Mouse (Mus musculus) intestine, postnatal 0 days (tissue): ENCODE measurements around the gene Gm11273. TPM values are rescaled to one million over a fixed set of nuclear protein-coding genes. Genes with fewer than 3 reads are reported as not detected.
A peak's percentile ranks its signal among the peaks of the same experiment; 100 is the strongest.
"Not testable (repeated sequence)": the region's sequence is repeated elsewhere in the genome, so short reads cannot be mapped to it uniquely, and the experiment has no call there.

Experiments used
- ATAC-seq: fragments of 200-750 bp; cut with Nextera tagmentation; 2 replicates; pipeline ENCODE4 v1.8.0; 2017; ENCODE audit warnings: mild to moderate bottlenecking, moderate TSS enrichment, moderate library complexity
- H3K27ac ChIP-seq: fragments of 300-500 bp; sonication (generic); 2 replicates; pipeline ENCODE4 v1.5.1; 2014; ENCODE audit warnings: mild to moderate bottlenecking, low read depth, low read length, moderate library complexity
- H3K27me3 ChIP-seq: fragments of 300-500 bp; sonication (generic); replicated peaks from 2 replicates; pipeline ENCODE4 v1.6.1; 2014; ENCODE audit warnings: low read length, mixed read lengths; ENCODE audit not compliant: control insufficient read depth, insufficient read depth
- H3K36me3 ChIP-seq: fragments of 300-500 bp; sonication (generic); 2 replicates; pipeline ENCODE4 v1.6.1; 2014; ENCODE audit warnings: mild to moderate bottlenecking, moderate library complexity; ENCODE audit not compliant: control insufficient read depth, insufficient read depth
- H3K4me1 ChIP-seq: fragments of 300-500 bp; sonication (generic); replicated peaks from 2 replicates; pipeline ENCODE4 v1.6.1; 2014; ENCODE audit warnings: antibody characterized with exemption, low read length, mixed read lengths; ENCODE audit not compliant: control insufficient read depth, insufficient read depth
- H3K4me2 ChIP-seq: fragments of 300-500 bp; sonication (generic); replicated peaks from 2 replicates; pipeline ENCODE4 v1.6.1; 2014; ENCODE audit warnings: low read depth, mild to moderate bottlenecking, moderate library complexity
- H3K4me3 ChIP-seq: fragments of 300-500 bp; sonication (generic); 2 replicates; pipeline ENCODE4 v1.5.1; 2014; ENCODE audit warnings: low read depth, low read length
- H3K9ac ChIP-seq: fragments of 300-500 bp; sonication (generic); 2 replicates; pipeline ENCODE4 v1.6.1; 2014; ENCODE audit warnings: mild to moderate bottlenecking, low read depth, low read length
- H3K9me3 ChIP-seq: fragments of 300-500 bp; sonication (generic); 2 replicates; pipeline ENCODE4 v1.6.1; 2016; ENCODE audit warnings: mixed run types; ENCODE audit not compliant: control insufficient read depth
- CTCF ChIP-seq: sonication (generic); IDR thresholded peaks from 2 replicates; pipeline ENCODE4 v1.5.1; 2016; ENCODE audit warnings: low read depth, mild to moderate bottlenecking, control low read depth, antibody characterized with exemption, moderate library complexity
- WGBS: fragments of 180-500 bp; shearing (Covaris S2); extraction: QIAGEN DNeasy Blood & Tissue Kit; methylation state at CpG from one replicate; pipeline ENCODE4 v1.1.7; 2014; 5-methylcytosine and 5-hydroxymethylcytosine counted together
- polyA plus RNA-seq: library from polyadenylated mRNA; unstranded; fragments of >200 nt; fragmentation: Nextera tagmentation; extraction: Ambion mirVana; gene quantifications from 2 replicates; pipeline ENCODE4 v1.2.1, GENCODE M21; 2015

Gene Gm11273
- 14.1 and 19.3 TPM in 2 replicates for polyA plus RNA-seq

DNA sequence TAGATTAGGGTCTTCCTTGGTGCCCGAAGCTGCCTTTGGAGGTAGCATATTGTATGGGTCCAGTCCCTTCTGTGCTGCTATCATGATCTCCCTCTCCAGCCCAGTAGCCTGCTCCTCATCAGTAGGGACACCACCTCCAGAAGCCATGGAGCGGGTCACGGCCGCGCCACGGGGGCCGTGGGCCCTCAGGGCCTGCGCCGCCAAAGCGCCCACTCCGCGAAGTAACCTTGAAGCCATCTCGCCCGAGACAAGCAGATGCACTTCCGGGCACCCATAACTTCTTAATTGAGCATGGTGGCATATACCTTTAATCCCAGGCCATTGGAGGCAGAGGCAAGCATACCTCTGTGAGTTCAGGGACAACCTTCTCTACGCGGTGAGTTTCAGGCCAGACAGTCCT is at the start of gene Gm11273:
Gene Gm11273 (minus strand): TSS at position 237 of the 400 bp plus-strand sequence.
- not testable (repeated sequence) for ATAC-seq, H3K9me3 ChIP-seq, H3K4me3 ChIP-seq, H3K4me2 ChIP-seq, H3K9ac ChIP-seq, H3K27ac ChIP-seq, H3K27me3 ChIP-seq, H3K36me3 ChIP-seq, H3K4me1 ChIP-seq
- 92% methylated on average over 16 of the region's 17 CpGs for WGBS

- Histone ChIP-seq H3K27me3 (no peaks in the 10 kb centered on the region), H3K9ac (no peak overlapping the region), H3K9me3 (no peaks in the 10 kb centered on the region), H3K4me1 (no peaks in the 10 kb centered on the region), H3K27ac (no peak overlapping the region), H3K36me3 (no peaks in the 10 kb centered on the region), H3K4me2 (no peak overlapping the region), H3K4me3 (no peak overlapping the region)
- TF ChIP-seq CTCF = no peak
- no peak for ATAC-seq
- WGBS = 34% methylated on average over 3 of the region's 3 CpGs
These were observed 49.3 kb upstream of the Gm11273 start for GRCm38 (mm10) chr13:21550416-21551110.

DNA sequence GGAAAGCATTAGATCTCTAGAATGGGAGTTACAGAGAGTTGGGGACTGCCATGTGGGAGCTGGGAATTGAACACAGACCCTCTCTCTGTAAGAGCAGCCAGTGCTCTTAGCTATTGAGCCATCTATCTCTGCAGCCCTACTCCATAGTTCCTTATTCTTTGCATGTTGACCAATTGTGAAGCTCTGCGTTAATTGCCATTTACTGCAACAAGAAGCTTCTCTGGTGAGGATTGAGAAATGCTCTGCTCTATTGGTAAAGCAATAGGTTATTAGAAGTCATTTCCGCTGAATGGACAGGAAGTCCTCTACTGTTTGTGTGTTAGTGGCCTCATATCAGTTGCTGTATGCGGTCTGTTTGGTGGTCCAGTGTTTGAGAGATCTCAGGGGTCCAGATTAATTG is 48.3 kb upstream of the Gm11273 start:
- Histone ChIP-seq H3K27me3 (no peaks in the 10 kb centered on the region), H3K27ac (no peak overlapping the region), H3K4me3 (no peak overlapping the region), H3K9me3 (no peaks in the 10 kb centered on the region), H3K4me1 (no peaks in the 10 kb centered on the region), H3K9ac (no peak overlapping the region), H3K4me2 (no peak overlapping the region), H3K36me3 (no peaks in the 10 kb centered on the region)
- WGBS = 89% methylated on average over 3 of the region's 3 CpGs
- no peak for TF ChIP-seq CTCF
- ATAC-seq = no peak

DNA sequence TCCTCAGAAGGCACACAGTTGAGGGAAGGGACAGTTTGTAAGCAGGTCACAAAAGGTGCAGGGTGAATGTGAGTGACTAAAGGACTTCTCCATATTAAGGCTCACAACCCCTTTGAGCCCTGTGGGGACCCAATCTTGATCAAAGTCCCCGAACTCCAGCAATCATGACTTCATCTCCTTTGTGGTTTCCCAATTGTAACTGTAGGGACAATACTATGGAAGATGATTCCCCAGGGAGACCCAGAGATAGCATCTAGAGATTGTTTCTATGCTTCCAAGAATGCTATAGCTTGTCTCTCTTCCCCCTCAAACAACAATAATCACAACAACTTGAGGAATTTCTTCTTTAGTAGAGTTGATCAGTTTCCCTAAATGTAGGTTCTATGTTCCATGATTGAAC is 41.5 kb upstream of the Gm11273 start, which contains the start of gene Olfr1366:
Gene Olfr1366 (minus strand): TSS at position 101 of the 400 bp plus-strand sequence.
- Histone ChIP-seq H3K4me3 (no peak within 1 kb of the TSS), H3K4me1 (no peaks in the 10 kb centered on the region), H3K9me3 (no peaks in the 10 kb centered on the region), H3K27me3 (no peaks in the 10 kb centered on the region), H3K4me2 (no peak within 1 kb of the TSS), H3K36me3 (no peaks in the 10 kb centered on the region), H3K27ac (no peak within 1 kb of the TSS), H3K9ac (no peak within 1 kb of the TSS)
- TF ChIP-seq CTCF = no peak
- WGBS = 75% methylated on average over 1 of the region's 1 CpGs
- ATAC-seq = no peak

- no peaks in the 10 kb centered on the region for H3K27me3 ChIP-seq
- peak within 1 kb of the TSS; percentile 96 for H3K9ac ChIP-seq
- H3K4me2 ChIP-seq = peak within 1 kb of the TSS; percentile 73
- TF ChIP-seq CTCF = peak; percentile 31; the same call in 1 of the 2 replicates
- peak within 1 kb of the TSS; percentile 86 for H3K27ac ChIP-seq
- H3K4me1 ChIP-seq = no peaks in the 10 kb centered on the region
- peak; percentile 97 for ATAC-seq
- peak within 1 kb of the TSS; percentile 88 for H3K4me3 ChIP-seq
- H3K36me3 ChIP-seq = peaks cover 7% of the 10 kb centered on the region
- H3K9me3 ChIP-seq = no peaks in the 10 kb centered on the region
- under 1% methylated on average over 39 of the region's 39 CpGs for WGBS
These were observed 29.6 kb upstream of the Gm11273 start, which contains the start of gene Zkscan8 for GRCm38 (mm10) chr13:21530781-21531201. Zkscan8 (minus strand) TSS chr13:21531120.

DNA sequence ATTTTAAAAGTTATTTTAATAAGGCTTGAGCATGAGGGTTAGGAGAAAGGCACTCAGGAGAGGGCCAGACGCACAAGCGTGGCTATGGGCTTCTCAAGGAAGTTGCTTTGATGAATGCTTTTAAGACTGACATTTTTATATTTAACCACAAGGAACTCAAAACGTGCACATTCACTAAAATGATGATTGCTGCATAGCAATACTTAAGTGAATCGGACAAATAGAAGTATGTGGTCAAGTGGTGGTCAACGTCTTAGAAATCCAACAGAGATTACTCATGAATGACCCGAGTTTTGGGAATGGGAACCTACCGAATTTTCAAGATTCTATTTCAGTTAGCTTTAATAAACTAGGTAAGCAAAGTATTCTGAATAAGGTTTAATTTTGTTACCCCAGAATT is 28.9 kb upstream of the Gm11273 start:
- no peak overlapping the region for H3K27ac ChIP-seq
- H3K4me3 ChIP-seq = peak overlapping the region; percentile 88
- H3K9me3 ChIP-seq = no peaks in the 10 kb centered on the region
- WGBS = 40% methylated on average over 7 of the region's 7 CpGs
- peaks cover 9% of the 10 kb centered on the region for H3K36me3 ChIP-seq
- no peaks in the 10 kb centered on the region for H3K4me1 ChIP-seq
- no peak for TF ChIP-seq CTCF
- H3K9ac ChIP-seq = no peak overlapping the region
- no peak for ATAC-seq
- H3K27me3 ChIP-seq = no peaks in the 10 kb centered on the region
- peak overlapping the region; percentile 73 for H3K4me2 ChIP-seq
